Mouse (Mus musculus): ENCODE results near the gene Cacybp.
A peak's percentile ranks its signal among the peaks of the same experiment; 100 is the strongest.

Gene Cacybp

DNA sequence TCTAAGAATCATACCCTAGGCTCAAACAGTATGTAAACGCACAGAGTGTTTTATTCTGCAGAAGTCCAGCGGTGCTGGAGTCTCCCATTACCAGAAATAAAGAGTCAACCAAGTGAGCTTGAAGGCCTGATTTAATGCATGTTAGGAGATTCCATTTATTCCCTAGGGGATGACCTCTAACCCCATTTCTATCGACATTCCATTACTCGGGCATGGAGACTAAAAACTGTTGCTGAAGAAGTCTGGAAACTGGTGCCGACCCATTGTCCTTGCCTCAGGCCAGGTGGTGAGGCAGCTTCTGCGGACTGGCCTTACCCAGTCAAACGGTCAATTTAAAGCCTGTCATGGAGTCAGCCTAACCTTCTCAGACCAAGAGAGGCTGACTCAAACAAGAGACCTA is 1.5 kb upstream of the Cacybp start:
- DNase-seq (ENCODE audit: extremely low spot score), result peak; percentile 27

DNA sequence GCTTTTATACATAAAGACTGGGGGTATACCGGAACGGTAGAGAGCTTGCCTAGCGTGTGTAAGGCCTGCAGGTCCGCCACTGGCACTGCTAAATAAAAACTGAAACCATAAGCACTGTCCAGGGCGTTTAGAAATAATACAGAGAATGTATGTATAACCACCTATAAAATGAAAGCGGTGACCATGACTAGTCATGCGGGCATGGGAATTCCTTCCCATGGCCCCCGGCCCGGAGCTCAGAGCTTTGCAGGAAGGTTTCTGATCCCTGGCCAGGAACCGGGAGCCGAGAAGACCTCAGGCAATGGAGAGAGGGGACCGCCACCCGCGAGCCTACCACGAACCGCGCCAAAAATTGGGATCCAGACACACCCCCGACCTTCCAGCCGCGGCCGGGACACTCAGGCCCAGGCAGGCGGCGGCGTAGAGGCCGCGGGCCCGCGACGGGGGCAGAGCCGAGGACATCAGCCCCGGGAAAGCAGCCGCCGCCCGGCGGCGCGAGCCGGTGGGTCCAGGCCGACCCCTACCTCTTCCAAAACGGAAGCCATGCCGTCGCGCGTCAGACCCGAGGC is 468 bp downstream of the Cacybp start:
- DNase-seq (ENCODE audit: extremely low spot score), result no peak

- DNase-seq (ENCODE audit: extremely low spot score), result no peak
These were observed 1.0 kb downstream of the Cacybp start for GRCm38 (mm10) chr1:160211597-160212122.

GRCm38 (mm10) chr1:160210566-160210965 is 2.1 kb downstream of the Cacybp start:
- no peak for DNase-seq (ENCODE audit: extremely low spot score)

DNA sequence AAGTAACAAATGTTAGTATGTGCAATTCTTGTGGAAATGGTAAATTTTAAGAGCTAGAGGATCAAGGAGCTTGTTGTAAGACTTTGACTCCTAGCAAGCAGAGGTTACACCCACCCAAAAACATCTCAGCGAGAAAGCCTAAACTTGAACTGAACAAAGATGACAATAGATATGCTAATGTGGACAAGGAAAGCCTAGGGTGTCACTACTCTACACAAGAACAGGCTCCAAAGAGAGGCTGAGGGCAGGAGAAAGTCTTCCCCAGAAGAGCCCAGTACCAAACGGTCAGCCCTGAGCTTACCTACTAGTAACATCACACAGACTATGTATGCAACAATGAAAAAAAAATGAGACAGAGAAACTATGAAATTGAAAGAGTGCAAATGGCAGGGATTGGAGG is 2.8 kb downstream of the Cacybp start:
- no peak for DNase-seq (ENCODE audit: extremely low spot score)

- no peak for DNase-seq (ENCODE audit: extremely low spot score)
These were observed 7.2 kb downstream of the Cacybp start for GRCm38 (mm10) chr1:160205486-160205885.

GRCm38 (mm10) chr1:160195337-160195663 is 17.4 kb downstream of the Cacybp start:
- no peak for DNase-seq (ENCODE audit: extremely low spot score)

DNA sequence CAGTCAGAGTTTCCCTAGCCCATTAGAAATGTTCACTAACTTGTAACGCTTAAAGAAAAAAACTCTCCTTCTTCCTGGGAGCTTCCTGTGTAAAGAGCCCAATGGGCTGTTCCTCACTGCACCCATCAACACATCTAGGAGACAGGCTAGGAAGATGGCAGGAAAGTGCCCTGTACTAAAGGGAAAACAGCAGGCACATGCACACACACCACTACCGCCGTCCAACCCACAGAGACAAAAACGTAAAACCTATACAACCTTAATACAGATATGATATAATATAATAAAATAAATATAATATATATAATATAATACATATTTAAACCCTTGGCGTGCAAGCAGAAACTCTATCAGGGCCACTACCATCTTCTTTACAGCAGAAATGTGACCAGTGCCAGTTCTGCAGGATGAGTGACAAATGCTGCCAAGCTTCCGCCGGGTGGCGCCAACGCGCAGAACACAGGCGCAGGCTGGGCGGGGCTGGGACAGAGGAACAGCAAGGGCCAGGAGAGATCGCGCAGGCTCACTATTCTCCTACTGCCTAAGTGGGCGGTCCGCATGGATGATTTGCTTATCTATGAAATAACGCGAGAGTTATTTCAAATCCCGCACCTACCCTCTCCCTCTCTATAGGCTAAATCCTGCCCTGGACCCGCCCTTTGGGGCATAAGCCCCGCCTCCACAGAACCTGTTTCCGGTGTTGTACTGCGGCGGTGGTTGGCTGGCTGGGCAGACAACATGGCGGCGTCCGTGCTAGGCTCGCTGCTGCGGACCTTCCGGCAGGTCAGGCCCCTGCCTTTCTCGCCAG is 17.9 kb downstream of the Cacybp start, which contains the start of gene Mrps14:
TSS of gene Mrps14 (plus strand) at position 687 of the 808 bp plus-strand sequence.
- peak; percentile 97 for DNase-seq (ENCODE audit: extremely low spot score)

- peak; percentile 59 for DNase-seq (ENCODE audit: extremely low spot score)
These were observed 28.2 kb downstream of the Cacybp start for GRCm38 (mm10) chr1:160184506-160184905.

- no peak for DNase-seq (ENCODE audit: extremely low spot score)
These were observed 31.5 kb downstream of the Cacybp start for GRCm38 (mm10) chr1:160181216-160181615.

DNA sequence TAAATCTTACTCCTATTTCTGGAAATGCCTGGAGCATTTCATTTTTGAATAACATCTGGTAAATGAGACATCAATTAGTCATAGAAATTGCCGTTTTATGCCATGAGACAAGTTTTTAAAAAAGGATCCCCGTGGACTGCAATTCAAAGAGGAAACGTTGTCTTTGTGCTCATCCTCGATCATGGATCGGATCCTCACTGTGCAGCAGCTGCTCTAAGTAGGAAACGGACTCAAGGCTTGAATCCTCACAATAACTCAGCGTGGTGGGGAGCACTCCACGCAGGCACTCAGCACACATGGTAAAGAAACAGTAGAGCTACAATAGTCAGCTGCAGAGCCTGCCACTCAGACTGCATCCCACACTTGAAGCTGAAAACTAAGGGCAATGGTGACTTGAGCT is 35.8 kb downstream of the Cacybp start:
- no peak for DNase-seq (ENCODE audit: extremely low spot score)

DNA sequence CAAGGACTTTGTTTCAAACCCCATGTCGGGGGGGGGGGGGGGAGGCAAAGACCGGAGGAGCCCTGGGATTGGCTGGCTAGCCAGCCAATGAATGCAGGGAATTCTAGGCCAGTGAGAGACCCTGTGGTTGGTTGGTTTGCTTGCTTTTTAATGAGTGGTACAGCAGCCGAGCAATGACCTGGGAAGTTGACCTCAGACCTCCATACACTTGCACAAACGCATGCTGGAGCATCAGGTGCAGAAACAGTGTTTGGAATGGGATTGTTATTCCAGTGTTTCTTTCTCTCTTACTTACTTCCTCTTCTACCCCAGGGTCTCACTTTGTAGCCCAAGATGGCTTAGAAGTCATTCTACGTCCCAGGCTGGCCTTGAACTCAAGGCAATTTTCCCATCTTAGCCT is 46.1 kb downstream of the Cacybp start:
- no peak for DNase-seq (ENCODE audit: extremely low spot score)

- no peak for DNase-seq (ENCODE audit: extremely low spot score)
These were observed 54.5 kb downstream of the Cacybp start for GRCm38 (mm10) chr1:160158190-160158589.

DNA sequence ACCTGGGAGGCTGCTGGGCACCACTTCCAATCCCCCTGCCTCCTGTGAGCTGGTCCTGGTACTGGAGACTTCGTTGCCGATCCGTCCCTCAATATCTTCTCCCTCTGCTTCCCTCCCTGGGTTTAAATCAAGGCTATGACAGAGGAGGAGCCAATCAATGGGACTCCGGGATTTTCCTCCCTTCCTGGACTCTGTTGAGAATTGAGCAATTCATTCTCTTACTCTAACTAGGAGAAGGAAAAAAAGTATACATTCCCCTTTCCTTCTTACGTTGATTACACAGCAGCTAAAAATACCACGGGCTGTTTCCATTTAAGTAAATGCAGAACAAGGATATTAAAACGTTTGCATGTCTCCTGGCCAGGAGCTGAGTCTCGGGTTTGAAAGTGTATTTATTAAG is 59.2 kb downstream of the Cacybp start, which contains the start of gene Tnn:
TSS of gene Tnn (minus strand) at position 101 of the 400 bp plus-strand sequence.
- no peak for DNase-seq (ENCODE audit: extremely low spot score)
